Comparison of ENCODE assay signal across 8 mouse cellular contexts in genomic region chr13:99152305-99152930, GRCm38 (mm10). TPM values are rescaled to one million over a fixed set of nuclear protein-coding genes. Genes with fewer than 3 reads are reported as not detected.
DNase-seq lines count a peak whose midpoint lies in the region; ATAC-seq and TF ChIP-seq lines count a peak whose summit lies in the region.

No protein-coding gene starts in this region.

- H3K4me1 ChIP-seq in hindbrain, embryonic 12.5 days = peaks cover 21% of the 10 kb centered on the region
- no peaks in the 10 kb centered on the region for H3K4me1 ChIP-seq in midbrain, postnatal 0 days (ENCODE audit: insufficient read depth, low read length)

- no peaks in the 10 kb centered on the region for H3K36me3 ChIP-seq in hindbrain, embryonic 12.5 days
- no peaks in the 10 kb centered on the region for H3K36me3 ChIP-seq in midbrain, postnatal 0 days (ENCODE audit: insufficient read depth, low read length)

- 0 out of 2 replicates have a peak, but pooled peaks cover 7% of the 10 kb centered on the region for H3K9me3 ChIP-seq in hindbrain, embryonic 12.5 days (replicated peaks)
- no peaks in the 10 kb centered on the region for H3K9me3 ChIP-seq in midbrain, postnatal 0 days (ENCODE audit: low read length)

- no peak for DNase-seq in frontal cortex, postnatal 25 days (ENCODE audit: low spot score in 2 of 2)
- DNase-seq in 3T3-L1 (ENCODE audit: low read depth, low spot score) = peak; percentile 81
- DNase-seq in adrenal gland, postnatal 25 days = peak; percentile 29
- no peak for DNase-seq in midbrain, postnatal 0 days (ENCODE audit: low spot score)
- no peak for DNase-seq in thymus, adult 18-20 months
- no peak for DNase-seq in right cerebral cortex, postnatal 14 days

- H3K27ac ChIP-seq in hindbrain, embryonic 12.5 days = no peak overlapping the region
- H3K27ac ChIP-seq in midbrain, postnatal 0 days (ENCODE audit: low read depth, low read length) = no peak overlapping the region

- WGBS in hindbrain, embryonic 12.5 days = 23% methylated on average over 18 of the region's 18 CpGs
- 24% methylated on average over 18 of the region's 18 CpGs for WGBS in midbrain, postnatal 0 days

- H3K27me3 ChIP-seq in hindbrain, embryonic 12.5 days = peaks cover 3% of the 10 kb centered on the region
- no peaks in the 10 kb centered on the region for H3K27me3 ChIP-seq in midbrain, postnatal 0 days (ENCODE audit: insufficient read depth, low read length)

- peak; percentile 47 for TF ChIP-seq CTCF in midbrain, postnatal 0 days (IDR thresholded peaks at IDR 0.05)

- 0 out of 2 replicates have a peak overlapping the region, but pooled peaks have one; percentile 11 for H3K4me2 ChIP-seq in hindbrain, embryonic 12.5 days (replicated peaks)
- H3K4me2 ChIP-seq in midbrain, postnatal 0 days (ENCODE audit: low read depth, low read length, poor library complexity, severe bottlenecking) = peak overlapping the region; percentile 16; the same call in 1 of the 2 replicates

- ATAC-seq in frontal cortex, adult (ENCODE audit: low TSS enrichment) = 0 out of 2 replicates have a peak, but pooled peaks have one; percentile 10
- no peak for ATAC-seq in hindbrain, embryonic 12.5 days (ENCODE audit: low FRiP score)
- no peak for ATAC-seq in midbrain, postnatal 0 days (ENCODE audit: low FRiP score)

- H3K9ac ChIP-seq in hindbrain, embryonic 12.5 days = no peak overlapping the region
- no peak overlapping the region for H3K9ac ChIP-seq in midbrain, postnatal 0 days (replicated peaks; ENCODE audit: low read length, poor library complexity, severe bottlenecking)

- no peak overlapping the region for H3K4me3 ChIP-seq in hindbrain, embryonic 12.5 days
- no peak overlapping the region for H3K4me3 ChIP-seq in midbrain, postnatal 0 days (ENCODE audit: low read depth, low read length)

RNA-seq across cellular contexts. Expression of gene Zfp366, which starts 32.2 kb away (rescaled TPM):
- 4.8 and 6.7 TPM in 2 replicates for total RNA-seq in adrenal gland, postnatal 25 days (2021)
- polyA plus RNA-seq in hindbrain, embryonic 12.5 days (2016; fragmentation: Nextera tagmentation; extraction: Ambion mirVana) = 0.37 and 0.63 TPM in 2 replicates
- total RNA-seq in midbrain, postnatal 0 days (2014; rRNA removed) = 1.9 TPM in 2 replicates
- polyA plus RNA-seq in midbrain, postnatal 0 days (2015; fragmentation: Nextera tagmentation; extraction: Ambion mirVana) = 0.30 and 0.42 TPM in 2 replicates

Comparison
In these comparisons a context has a peak if more than half of its experiments do, and no peak if none do; other contexts are left out.
1. DNase-seq: peak in 3T3-L1 (single experiment) and adrenal gland, postnatal 25 days (single experiment); none in frontal cortex, postnatal 25 days (0 of 2), midbrain, postnatal 0 days (single experiment), thymus, adult 18-20 months (0 of 2) and right cerebral cortex, postnatal 14 days (single experiment).